Mouse (Mus musculus) heart, embryonic 14.5 days (tissue): ENCODE results near the gene Slc15a1. TPM values are rescaled to one million over a fixed set of nuclear protein-coding genes. Genes with fewer than 3 reads are reported as not detected.
"Not testable (repeated sequence)": the region's sequence is repeated elsewhere in the genome, so short reads cannot be mapped to it uniquely, and the experiment has no call there.

Source experiments
- ATAC-seq: fragments of 200-750 bp; cut with Nextera tagmentation; 2 replicates; pipeline ENCODE4 v1.8.0; 2017; ENCODE audit warnings: low read depth, moderate TSS enrichment; ENCODE audit not compliant: insufficient number of reproducible peaks, insufficient read depth, low FRiP score
- H3K27ac ChIP-seq, 2 experiments: fragments of 200-500 bp in 1 of 2; fragments of 300-500 bp in 1 of 2; sonication (generic) in 1 of 2; replicated peaks in 1 of 2; 2 replicates each; pipeline ENCODE4 v1.5.1; 2012 to 2014; ENCODE audit warnings: low read depth in 2 of 2, low read length in 2 of 2, control low read depth in 1 of 2, mild to moderate bottlenecking in 1 of 2, mixed read lengths in 1 of 2; ENCODE audit not compliant: control insufficient read depth in 1 of 2, insufficient read depth in 1 of 2
- H3K27me3 ChIP-seq: fragments of 300-500 bp; sonication (generic); 2 replicates; pipeline ENCODE4 v1.6.1; 2014; ENCODE audit warnings: mild to moderate bottlenecking, low read length, control low read depth; ENCODE audit not compliant: control insufficient read depth, insufficient read depth
- H3K36me3 ChIP-seq: fragments of 300-500 bp; sonication (generic); 2 replicates; pipeline ENCODE4 v1.6.1; 2014; ENCODE audit warnings: mild to moderate bottlenecking, control low read depth, low read length, mixed read lengths; ENCODE audit not compliant: control insufficient read depth, insufficient read depth
- H3K4me1 ChIP-seq, 2 experiments: fragments of 200-500 bp in 1 of 2; fragments of 300-500 bp in 1 of 2; sonication (generic) in 1 of 2; 2 replicates each; pipeline ENCODE4 v1.6.1; 2012 to 2014; ENCODE audit warnings: low read length in 2 of 2, control low read depth in 1 of 2, mixed read lengths in 1 of 2; ENCODE audit not compliant: control insufficient read depth in 2 of 2, insufficient read depth in 2 of 2
- H3K4me2 ChIP-seq: fragments of 300-500 bp; sonication (generic); 2 replicates; pipeline ENCODE4 v1.6.1; 2014; ENCODE audit warnings: mild to moderate bottlenecking, low read length
- H3K4me3 ChIP-seq, 2 experiments: fragments of 200-500 bp in 1 of 2; fragments of 300-500 bp in 1 of 2; sonication (generic) in 1 of 2; 2 replicates each; pipeline ENCODE4 v1.5.1; 2012 to 2014; ENCODE audit warnings: low read length in 2 of 2, mild to moderate bottlenecking in 2 of 2, control low read depth in 1 of 2, low read depth in 1 of 2, moderate library complexity in 1 of 2; ENCODE audit not compliant: control insufficient read depth in 1 of 2, insufficient read depth in 1 of 2
- H3K9ac ChIP-seq: fragments of 300-500 bp; sonication (generic); 2 replicates; pipeline ENCODE4 v1.6.1; 2014; ENCODE audit warnings: mild to moderate bottlenecking, low read length
- H3K9me3 ChIP-seq: fragments of 300-500 bp; sonication (generic); 2 replicates; pipeline ENCODE4 v1.6.1; 2016; ENCODE audit warnings: low read length, control low read depth; ENCODE audit not compliant: control insufficient read depth
- WGBS: fragments of 180-500 bp; shearing (Covaris S2); extraction: QIAGEN DNeasy Blood & Tissue Kit; methylation state at CpG from one replicate; pipeline ENCODE4 v1.1.7; 2014; 5-methylcytosine and 5-hydroxymethylcytosine counted together
- polyA plus RNA-seq: library from polyadenylated mRNA; unstranded; fragments of >200 nt; fragmentation: Nextera tagmentation; extraction: Ambion mirVana; gene quantifications from 2 replicates; pipeline ENCODE4 v1.2.1, GENCODE M21; 2014

The Slc15a1 gene
- polyA plus RNA-seq, 1 experiment from 2014 or later = 0.09 TPM

- 92% methylated on average over 1 of the region's 1 CpGs for WGBS
- not testable (repeated sequence) for ATAC-seq, H3K27me3 ChIP-seq, H3K4me1 ChIP-seq, H3K27ac ChIP-seq, H3K4me2 ChIP-seq, H3K4me3 ChIP-seq, H3K9ac ChIP-seq, H3K36me3 ChIP-seq, H3K9me3 ChIP-seq
Measured at GRCm38 (mm10) chr14:121413726-121414125, 91.3 kb downstream of the Slc15a1 start.

Other genes with a start within 250 kb of the Slc15a1 start
- gene Stk24, start 125.2 kb downstream of the Slc15a1 start, polyA plus RNA-seq = 45.2 and 48.9 TPM in 2 replicates